Mouse (Mus musculus) erythroblast, adult 5-6 weeks (primary cell): ENCODE results near the gene Rac2. TPM values are rescaled to one million over a fixed set of nuclear protein-coding genes. Genes with fewer than 3 reads are reported as not detected.

Experiments
- ATAC-seq: replicated peaks from 2 replicates; pipeline ENCODE4 v1.8.0; 2016; ENCODE audit warnings: moderate number of reproducible peaks, mild to moderate bottlenecking, moderate TSS enrichment, inconsistent platforms; ENCODE audit not compliant: poor library complexity, low FRiP score, severe bottlenecking
- total RNA-seq, 2 experiments: library from RNA; stranded (forward) in 1 of 2; stranded (reverse) in 1 of 2; fragments of 150-400 nt in 1 of 2; fragments of 200-764, 138-1000 nt in 1 of 2; gene quantifications; 2 replicates each; pipeline versions ENCODE4 v1.2.3 to v1.2.4; 2015 to 2017; ENCODE audit warnings: low replicate concordance in 2 of 2

Gene Rac2
- total RNA-seq, 2 experiments from 2014 or later, result 78.9 to 142 TPM

- no peak for ATAC-seq
Observed at GRCm38 (mm10) chr15:78590785-78591184, 18.2 kb upstream of the Rac2 start.

GRCm38 (mm10) chr15:78589936-78590335 is 17.4 kb upstream of the Rac2 start:
- ATAC-seq, result no peak

GRCm38 (mm10) chr15:78588900-78589299 is 16.3 kb upstream of the Rac2 start:
- no peak for ATAC-seq

- no peak for ATAC-seq
Observed at GRCm38 (mm10) chr15:78588049-78588448, 15.5 kb upstream of the Rac2 start.

GRCm38 (mm10) chr15:78587050-78587994 is 14.7 kb upstream of the Rac2 start:
- peak; percentile 79 for ATAC-seq

- ATAC-seq, result no peak
Observed at GRCm38 (mm10) chr15:78585404-78585803, 12.8 kb upstream of the Rac2 start.

- no peak for ATAC-seq
Observed at GRCm38 (mm10) chr15:78583352-78583751, 10.8 kb upstream of the Rac2 start.

GRCm38 (mm10) chr15:78576284-78576810 is 3.8 kb upstream of the Rac2 start:
- ATAC-seq, result no peak

GRCm38 (mm10) chr15:78572270-78572600 is 348 bp downstream of the Rac2 start:
- ATAC-seq, result peak; percentile 14

GRCm38 (mm10) chr15:78571554-78572269 is 871 bp downstream of the Rac2 start:
- ATAC-seq, result peak; percentile 88

GRCm38 (mm10) chr15:78570170-78570569 is 2.4 kb downstream of the Rac2 start:
- ATAC-seq, result no peak

- no peak for ATAC-seq
Observed at GRCm38 (mm10) chr15:78567608-78568120, 4.9 kb downstream of the Rac2 start.

- no peak for ATAC-seq
Observed at GRCm38 (mm10) chr15:78564764-78565435, 7.7 kb downstream of the Rac2 start.

GRCm38 (mm10) chr15:78563937-78564336 is 8.6 kb downstream of the Rac2 start:
- peak; percentile 44; the same call in 1 of the 2 replicates for ATAC-seq

GRCm38 (mm10) chr15:78563344-78563743 is 9.2 kb downstream of the Rac2 start:
- ATAC-seq, result no peak

GRCm38 (mm10) chr15:78559141-78559979 is 13.2 kb downstream of the Rac2 start:
- no peak for ATAC-seq

- no peak for ATAC-seq
Observed at GRCm38 (mm10) chr15:78557693-78558535, 14.7 kb downstream of the Rac2 start.
